Mouse (Mus musculus) forebrain, embryonic 14.5 days (tissue): Measurements from ENCODE around the gene Lgr6. TPM values are rescaled to one million over a fixed set of nuclear protein-coding genes. Genes with fewer than 3 reads are reported as not detected.

Experiments used
- ATAC-seq: fragments of 200-750 bp; cut with Nextera tagmentation; 2 replicates; pipeline ENCODE4 v1.8.0; 2017; ENCODE audit warnings: mild to moderate bottlenecking, moderate library complexity
- DNase-seq: peaks from one replicate; pipeline ENCODE4 v3.0.0-alpha.2; 2015; ENCODE audit warnings: low spot score
- H3K27ac ChIP-seq: fragments of 300-500 bp; sonication (generic); 2 replicates; pipeline ENCODE4 v1.5.1; 2014; ENCODE audit warnings: low read depth, mild to moderate bottlenecking, control low read depth, low read length, moderate library complexity
- H3K27me3 ChIP-seq: fragments of 300-500 bp; sonication (generic); replicated peaks from 2 replicates; pipeline ENCODE4 v1.6.1; 2014; ENCODE audit warnings: low read length, control low read depth, mixed read lengths; ENCODE audit not compliant: control insufficient read depth, insufficient read depth
- H3K36me3 ChIP-seq: fragments of 300-500 bp; sonication (generic); 2 replicates; pipeline ENCODE4 v1.6.1; 2014; ENCODE audit warnings: low read length, control low read depth; ENCODE audit not compliant: control insufficient read depth, insufficient read depth
- H3K4me1 ChIP-seq: fragments of 300-500 bp; sonication (generic); 2 replicates; pipeline ENCODE4 v1.6.1; 2014; ENCODE audit warnings: antibody characterized with exemption, low read length, control low read depth; ENCODE audit not compliant: control insufficient read depth, insufficient read depth
- H3K4me2 ChIP-seq: fragments of 300-500 bp; sonication (generic); 2 replicates; pipeline ENCODE4 v1.6.1; 2014; ENCODE audit warnings: mild to moderate bottlenecking, control low read depth, low read length
- H3K4me3 ChIP-seq: fragments of 300-500 bp; sonication (generic); 2 replicates; pipeline ENCODE4 v1.5.1; 2014; ENCODE audit warnings: low read depth, low read length, control low read depth
- H3K9ac ChIP-seq: fragments of 300-500 bp; sonication (generic); 2 replicates; pipeline ENCODE4 v1.6.1; 2014; ENCODE audit warnings: mild to moderate bottlenecking, low read length, control low read depth, moderate library complexity
- H3K9me3 ChIP-seq: fragments of 300-500 bp; sonication (generic); replicated peaks from 2 replicates; pipeline ENCODE4 v1.6.1; 2016; ENCODE audit warnings: low read length, control low read depth, mixed read lengths; ENCODE audit not compliant: control insufficient read depth
- WGBS: fragments of 180-500 bp; shearing (Covaris S2); extraction: QIAGEN DNeasy Blood & Tissue Kit; methylation state at CpG from one replicate; pipeline ENCODE4 v1.1.7; 2014; 5-methylcytosine and 5-hydroxymethylcytosine counted together
- polyA plus RNA-seq: library from polyadenylated mRNA; unstranded; fragments of >200 nt; fragmentation: Nextera tagmentation; extraction: Ambion mirVana; gene quantifications from 2 replicates; pipeline ENCODE4 v1.2.1, GENCODE M21; 2014

Lgr6 gene
- polyA plus RNA-seq, 1 experiment from 2014 or later: 0.48 TPM

DNA sequence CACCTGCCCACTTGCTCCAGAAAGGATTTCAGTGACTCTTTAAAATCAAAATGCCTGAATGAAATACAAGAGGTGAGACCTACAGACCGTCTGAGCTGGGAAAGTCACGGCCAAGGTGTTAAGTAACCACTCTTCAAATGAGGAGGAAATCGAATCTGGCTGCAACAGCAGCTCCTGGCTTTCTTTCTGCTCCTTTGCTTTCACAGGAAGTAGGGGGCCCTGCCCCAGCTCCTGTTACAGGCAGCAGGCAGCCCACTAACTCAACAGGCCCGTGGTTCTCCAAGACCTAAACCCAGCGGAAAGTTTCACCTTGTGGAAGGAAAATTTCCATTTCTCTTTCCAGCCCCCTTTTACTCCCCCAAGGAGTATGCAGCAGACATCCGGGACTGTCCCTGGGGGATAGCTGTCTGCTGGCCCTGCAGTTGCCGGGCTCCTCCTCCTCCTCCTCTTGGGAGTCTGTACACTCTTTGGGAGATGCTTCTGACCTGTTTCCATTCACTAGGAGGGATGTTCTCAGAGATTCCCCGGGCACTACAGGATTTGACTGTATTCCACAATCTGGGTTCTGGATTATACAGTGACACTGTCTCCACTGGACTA is 112.9 kb downstream of the Lgr6 start:
- H3K4me3 ChIP-seq: no peak overlapping the region
- no peaks in the 10 kb centered on the region for H3K36me3 ChIP-seq
- H3K4me1 ChIP-seq: 0 out of 2 replicates have a peak, but pooled peaks cover 3% of the 10 kb centered on the region
- WGBS: 58% methylated on average over 8 of the region's 8 CpGs
- ATAC-seq: no peak
- no peak overlapping the region for H3K9ac ChIP-seq
- H3K4me2 ChIP-seq: no peak overlapping the region
- H3K9me3 ChIP-seq: no peaks in the 10 kb centered on the region
- H3K27ac ChIP-seq: no peak overlapping the region
- no peak for DNase-seq
- no peaks in the 10 kb centered on the region for H3K27me3 ChIP-seq

- ATAC-seq: no peak
- no peaks in the 10 kb centered on the region for H3K9me3 ChIP-seq
- no peak overlapping the region for H3K27ac ChIP-seq
- 0 out of 2 replicates have a peak, but pooled peaks cover 3% of the 10 kb centered on the region for H3K4me1 ChIP-seq
- no peak overlapping the region for H3K9ac ChIP-seq
- H3K27me3 ChIP-seq: no peaks in the 10 kb centered on the region
- H3K36me3 ChIP-seq: no peaks in the 10 kb centered on the region
- H3K4me2 ChIP-seq: no peak overlapping the region
- WGBS: 10% methylated on average over 7 of the region's 7 CpGs
- H3K4me3 ChIP-seq: no peak overlapping the region
- DNase-seq: peak; percentile 94
Measured at GRCm38 (mm10) chr1:134989372-134989771, 115.7 kb downstream of the Lgr6 start.

GRCm38 (mm10) chr1:134987962-134988341 is 117.1 kb downstream of the Lgr6 start:
- Histone ChIP-seq H3K4me2 (peak overlapping the region; percentile 90), H3K4me3 (peak overlapping the region; percentile 43), H3K36me3 (no peaks in the 10 kb centered on the region), H3K4me1 (0 out of 2 replicates have a peak, but pooled peaks cover 3% of the 10 kb centered on the region), H3K27me3 (no peaks in the 10 kb centered on the region), H3K9me3 (no peaks in the 10 kb centered on the region), H3K9ac (peak overlapping the region; percentile 68), H3K27ac (no peak overlapping the region)
- WGBS: 8% methylated on average over 14 of the region's 14 CpGs
- DNase-seq (no peak), ATAC-seq (peak; percentile 55)

GRCm38 (mm10) chr1:134987173-134987961 is 117.7 kb downstream of the Lgr6 start:
- H3K4me2 ChIP-seq: peak overlapping the region; percentile 90
- WGBS: 33% methylated on average over 48 of the region's 48 CpGs
- H3K4me3 ChIP-seq: peak overlapping the region; percentile 43
- no peaks in the 10 kb centered on the region for H3K36me3 ChIP-seq
- no peak overlapping the region for H3K27ac ChIP-seq
- DNase-seq: peak; percentile 72
- H3K4me1 ChIP-seq: 0 out of 2 replicates have a peak, but pooled peaks cover 3% of the 10 kb centered on the region
- H3K9ac ChIP-seq: peak overlapping the region; percentile 68
- no peaks in the 10 kb centered on the region for H3K27me3 ChIP-seq
- ATAC-seq: peak; percentile 82
- no peaks in the 10 kb centered on the region for H3K9me3 ChIP-seq

- Histone ChIP-seq H3K27ac (no peak overlapping the region), H3K4me2 (no peak overlapping the region), H3K27me3 (no peaks in the 10 kb centered on the region), H3K9ac (no peak overlapping the region), H3K4me1 (no peaks in the 10 kb centered on the region), H3K4me3 (no peak overlapping the region), H3K9me3 (no peaks in the 10 kb centered on the region), H3K36me3 (peaks cover 32% of the 10 kb centered on the region)
- WGBS: 46% methylated on average over 1 of the region's 1 CpGs
- ATAC-seq (no peak), DNase-seq (peak; percentile 37)
Measured at GRCm38 (mm10) chr1:134972920-134973319, 132.2 kb downstream of the Lgr6 start.

DNA sequence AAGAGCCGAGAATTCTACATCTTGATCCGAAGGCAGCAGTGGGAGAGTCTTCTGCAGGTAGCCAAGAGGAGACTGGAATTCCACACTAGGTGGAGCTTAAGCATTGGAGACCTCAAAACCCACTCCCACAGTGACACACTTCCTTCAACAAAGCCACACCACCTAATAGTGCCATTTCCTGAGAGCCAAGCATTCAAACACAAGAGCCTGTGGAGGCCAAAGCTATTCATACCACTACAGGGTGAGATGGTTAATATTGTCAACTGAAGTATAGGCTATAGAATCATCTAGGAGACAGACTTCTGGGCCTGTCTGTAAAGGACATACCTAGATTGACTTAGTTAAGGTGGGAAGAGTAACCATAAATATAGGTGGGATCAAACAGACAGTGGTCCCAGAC is 139.6 kb downstream of the Lgr6 start:
- no peak overlapping the region for H3K4me3 ChIP-seq
- no peaks in the 10 kb centered on the region for H3K27me3 ChIP-seq
- ATAC-seq (no peak), DNase-seq (no peak)
- H3K27ac ChIP-seq: no peak overlapping the region
- 95% methylated on average over 2 of the region's 2 CpGs for WGBS
- no peak overlapping the region for H3K4me2 ChIP-seq
- H3K9me3 ChIP-seq: no peaks in the 10 kb centered on the region
- H3K36me3 ChIP-seq: peaks cover 13% of the 10 kb centered on the region
- peaks cover 6% of the 10 kb centered on the region for H3K4me1 ChIP-seq
- H3K9ac ChIP-seq: no peak overlapping the region

DNA sequence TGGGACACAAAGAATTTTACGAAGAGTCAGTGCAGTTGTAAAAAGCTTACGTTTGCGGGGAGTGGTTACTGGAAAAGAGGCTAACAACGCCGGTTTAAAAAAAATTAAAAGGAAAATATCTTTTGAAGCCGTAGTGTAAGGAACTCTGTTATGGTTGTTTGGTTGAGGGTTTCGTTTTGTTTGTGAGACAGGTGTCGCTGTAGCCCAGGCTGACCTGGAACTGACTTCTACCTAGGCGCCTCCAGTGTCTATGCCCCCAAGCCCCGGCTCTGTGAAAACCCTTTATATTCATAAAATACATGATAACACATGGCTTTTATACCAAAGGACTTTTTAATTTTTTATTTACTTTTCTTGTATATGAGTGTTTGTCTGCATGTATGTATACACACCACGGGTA is 142.3 kb downstream of the Lgr6 start:
- Histone ChIP-seq H3K36me3 (no peaks in the 10 kb centered on the region; the same call in 1 of the 2 replicates), H3K4me3 (peak overlapping the region; percentile 49), H3K27me3 (no peaks in the 10 kb centered on the region), H3K4me1 (peaks cover 6% of the 10 kb centered on the region), H3K4me2 (peak overlapping the region; percentile 65), H3K9me3 (no peaks in the 10 kb centered on the region), H3K9ac (peak overlapping the region; percentile 58), H3K27ac (no peak overlapping the region)
- DNase-seq: no peak
- ATAC-seq: peak; percentile 53; the same call in 1 of the 2 replicates
- WGBS: 3% methylated on average over 11 of the region's 11 CpGs

GRCm38 (mm10) chr1:134962053-134962803 is 142.8 kb downstream of the Lgr6 start, which contains the start of gene Ube2t:
Gene Ube2t, plus strand, starts transcription at chr1:134962565.
- Histone ChIP-seq H3K4me3 (peak within 1 kb of the TSS; percentile 49), H3K9me3 (no peaks in the 10 kb centered on the region), H3K27me3 (no peaks in the 10 kb centered on the region), H3K9ac (peak within 1 kb of the TSS; percentile 58), H3K4me2 (peak within 1 kb of the TSS; percentile 65), H3K4me1 (peaks cover 6% of the 10 kb centered on the region), H3K36me3 (no peaks in the 10 kb centered on the region; the same call in 1 of the 2 replicates), H3K27ac (no peak within 1 kb of the TSS)
- DNase-seq (peak; percentile 98), ATAC-seq (peak; percentile 100)
- 2% methylated on average over 50 of the region's 50 CpGs for WGBS
